Mouse (Mus musculus) heart, adult 8-10 months (tissue): ENCODE results near the gene Nat8. TPM values are rescaled to one million over a fixed set of nuclear protein-coding genes. Genes with fewer than 3 reads are reported as not detected.
"Not testable (repeated sequence)": the region's sequence is repeated elsewhere in the genome, so short reads cannot be mapped to it uniquely, and the experiment has no call there.

Experiments used
- DNase-seq: peaks from one replicate; pipeline ENCODE4 v3.0.0; 2022; ENCODE audit warnings: low spot score
- microRNA-seq: library from miRNA; unstranded; fragments of <30 nt; microRNA quantifications from one replicate; pipeline ENCODE4 v1.2.0, GENCODE M21; 2022
- total RNA-seq, 4 experiments: library from RNA; stranded (reverse); gene quantifications; 2 replicates each; pipeline ENCODE4 v1.2.4; 2022

The Nat8 gene
- total RNA-seq, 4 experiments from 2014 or later, result not detected

GRCm38 (mm10) chr6:85836098-85836497, 4.2 kb upstream of the Nat8 start:
- DNase-seq, result not testable (repeated sequence)

- DNase-seq, result not testable (repeated sequence)
Observed at GRCm38 (mm10) chr6:85835104-85835503, 3.2 kb upstream of the Nat8 start.

GRCm38 (mm10) chr6:85834504-85835100, 2.7 kb upstream of the Nat8 start:
- DNase-seq, result peak; percentile 23

- DNase-seq, result no peak
Observed at GRCm38 (mm10) chr6:85829462-85829861, 2.4 kb downstream of the Nat8 start.

GRCm38 (mm10) chr6:85825886-85826285, 6.0 kb downstream of the Nat8 start:
- DNase-seq, result no peak

GRCm38 (mm10) chr6:85823382-85824090, 8.3 kb downstream of the Nat8 start:
- no peak for DNase-seq

- DNase-seq, result no peak
Observed at GRCm38 (mm10) chr6:85822286-85822685, 9.6 kb downstream of the Nat8 start.

- no peak for DNase-seq
Observed at GRCm38 (mm10) chr6:85820837-85821236, 11.0 kb downstream of the Nat8 start, which contains the start of the genes Nat8f6 and Nat8f5. Gene Nat8f6 (minus strand): TSS chr6:85820954. Gene Nat8f5 (minus strand): TSS chr6:85820972.

GRCm38 (mm10) chr6:85818338-85818737, 13.5 kb downstream of the Nat8 start:
- no peak for DNase-seq

GRCm38 (mm10) chr6:85813339-85813738, 18.5 kb downstream of the Nat8 start:
- no peak for DNase-seq

- DNase-seq, result not testable (repeated sequence)
Observed at GRCm38 (mm10) chr6:85810942-85811537, 20.8 kb downstream of the Nat8 start.

GRCm38 (mm10) chr6:85810514-85810913, 21.4 kb downstream of the Nat8 start:
- not testable (repeated sequence) for DNase-seq

- DNase-seq, result not testable (repeated sequence)
Observed at GRCm38 (mm10) chr6:85809784-85810183, 22.1 kb downstream of the Nat8 start.

GRCm38 (mm10) chr6:85803180-85803579, 28.7 kb downstream of the Nat8 start:
- peak; percentile 28 for DNase-seq

Small RNAs within 50 kb of the gene (microRNA-seq; reads per million reads assigned to microRNA genes)
- not detected for gene Mir6375

Other genes with a start within 250 kb of the Nat8 start
- 1 to 10 TPM; 2.0 to 2.1 (median 2.0) TPM for gene Alms1, start 244.6 kb downstream of the Nat8 start, total RNA-seq
- gene Nat8f7, start 118.9 kb downstream of the Nat8 start, total RNA-seq, result under 1 TPM in 2 of 4 experiments, not detected in 2; 0.30 to 0.72 TPM
- gene Nat8f3, start 66.3 kb downstream of the Nat8 start, total RNA-seq, result under 1 TPM; 0.41 to 0.66 (median 0.46) TPM
- under 1 TPM in 1 of 4 experiments, not detected in 3; 0.63 TPM for gene Nat8f6, start 11.1 kb downstream of the Nat8 start, total RNA-seq
- gene Nat8f5, start 11.1 kb downstream of the Nat8 start, total RNA-seq, result not detected
- under 1 TPM in 2 of 4 experiments, not detected in 2; 0.06 to 0.09 TPM for gene Nat8f2, start 37.1 kb upstream of the Nat8 start, total RNA-seq
- gene Nat8f4, start 72.8 kb upstream of the Nat8 start, total RNA-seq, result 1 to 10 TPM in 2 of 4 experiments, under 1 TPM in 2; 0.80 to 1.6 (median 1.1) TPM
- 10 to 100 TPM; 12.3 to 14.6 (median 13.8) TPM for gene Tprkb, start 79.8 kb upstream of the Nat8 start, total RNA-seq
- 1 to 10 TPM; 1.8 to 4.6 (median 3.2) TPM for gene Nat8f1, start 83.6 kb upstream of the Nat8 start, total RNA-seq
- gene Dusp11, start 129.6 kb upstream of the Nat8 start, total RNA-seq, result 10 to 100 TPM; 33.4 to 41.0 (median 37.0) TPM
- gene Figla, start 184.1 kb upstream of the Nat8 start, total RNA-seq, result not detected
- gene Add2, start 196.6 kb upstream of the Nat8 start, total RNA-seq, result under 1 TPM; 0.12 to 0.38 (median 0.20) TPM